13 mouse cellular contexts compared by ENCODE assay signal in genomic region chr11:20650006-20650639, GRCm38 (mm10).
A peak's percentile ranks its signal among the peaks of the same experiment; 100 is the strongest.
DNase-seq lines count a peak whose midpoint lies in the region; ATAC-seq and TF ChIP-seq lines count a peak whose summit lies in the region.
"Had no signal": no experiment of that assay in that cellular context is flagged by ENCODE, and none has a peak within 500 bp of the region (broad histone marks: within the 10 kb centered on the region; RNA-seq: fewer than 3 reads in every experiment).

No protein-coding gene starts in this region.

- H3K27ac ChIP-seq in forebrain, postnatal 0 days (ENCODE audit: low read depth, low read length) = no peak overlapping the region
- peak overlapping the region; percentile 75 for H3K27ac ChIP-seq in midbrain, embryonic 11.5 days (ENCODE audit: low read depth, low read length)
- H3K27ac ChIP-seq in thymus, adult 2 months (ENCODE audit: control insufficient read depth, insufficient read depth, low read length) = no peak overlapping the region
- H3K27ac ChIP-seq: heart, embryonic 10.5 days; liver, embryonic 15.5 days; macrophage had no signal

- TF ChIP-seq POLR2A in thymus, adult 2 months (IDR thresholded peaks at IDR 0.05; ENCODE audit: control insufficient read depth, extremely low read depth, insufficient read depth, low read length, poor library complexity) = no peak

- H3K4me1 ChIP-seq in E14TG2a.4 (replicated peaks; ENCODE audit: low read depth, low read length) = peaks cover 82% of the 10 kb centered on the region
- H3K4me1 ChIP-seq in forebrain, postnatal 0 days (ENCODE audit: insufficient read depth) = peaks cover 24% of the 10 kb centered on the region
- H3K4me1 ChIP-seq in midbrain, embryonic 11.5 days (ENCODE audit: control insufficient read depth, insufficient read depth, low read length) = peaks cover 71% of the 10 kb centered on the region
- peaks cover 5% of the 10 kb centered on the region for H3K4me1 ChIP-seq in thymus, adult 2 months (replicated peaks; ENCODE audit: control insufficient read depth, insufficient read depth, low read length)

- H3K9me3 ChIP-seq in E14TG2a.4 (ENCODE audit: low read length) = no peaks in the 10 kb centered on the region
- no peaks in the 10 kb centered on the region for H3K9me3 ChIP-seq in forebrain, postnatal 0 days (ENCODE audit: low read length)
- no peaks in the 10 kb centered on the region for H3K9me3 ChIP-seq in midbrain, embryonic 11.5 days (ENCODE audit: control insufficient read depth, low read length)
- H3K9me3 ChIP-seq: heart, embryonic 10.5 days; liver, embryonic 15.5 days had no signal

- no peak for TF ChIP-seq CTCF in E14TG2a.4 (conservative IDR thresholded peaks at IDR 0.05; ENCODE audit: low read length)
- TF ChIP-seq CTCF in forebrain, postnatal 0 days (IDR thresholded peaks at IDR 0.05; ENCODE audit: low read depth) = peak; percentile 27; the same call in 1 of the 2 replicates
- TF ChIP-seq CTCF in thymus, adult 2 months (IDR thresholded peaks at IDR 0.05; ENCODE audit: borderline replicate concordance, control insufficient read depth, extremely low read depth, insufficient read depth, low read length, poor library complexity) = no peak

- peak overlapping the region; percentile 50 for H3K4me3 ChIP-seq in E14TG2a.4 (replicated peaks; ENCODE audit: low read length)
- no peak overlapping the region for H3K4me3 ChIP-seq in forebrain, postnatal 0 days (ENCODE audit: low read depth, low read length)
- no peak overlapping the region for H3K4me3 ChIP-seq in midbrain, embryonic 11.5 days (ENCODE audit: low read depth, low read length)
- H3K4me3 ChIP-seq in thymus, adult 2 months (ENCODE audit: control insufficient read depth, insufficient read depth, low read length) = no peak overlapping the region
- H3K4me3 ChIP-seq: heart, embryonic 10.5 days; liver, embryonic 15.5 days had no signal

- WGBS in forebrain, postnatal 0 days = 16% methylated on average over 17 of the region's 17 CpGs
- WGBS in midbrain, embryonic 11.5 days = 17% methylated on average over 17 of the region's 17 CpGs
- WGBS in thymus, adult 2 months = 98% methylated on average over 17 of the region's 17 CpGs

- no peak overlapping the region for H3K9ac ChIP-seq in forebrain, postnatal 0 days
- H3K9ac ChIP-seq in midbrain, embryonic 11.5 days (ENCODE audit: low read length) = 0 out of 2 replicates have a peak overlapping the region, but pooled peaks have one; percentile 24
- H3K9ac ChIP-seq: liver, embryonic 15.5 days had no signal

- no peaks in the 10 kb centered on the region for H3K27me3 ChIP-seq in E14TG2a.4 (ENCODE audit: insufficient read depth, low read length)
- H3K27me3 ChIP-seq in forebrain, postnatal 0 days (ENCODE audit: insufficient read depth, low read length) = no peaks in the 10 kb centered on the region
- H3K27me3 ChIP-seq in midbrain, embryonic 11.5 days (ENCODE audit: control insufficient read depth, insufficient read depth, low read length) = no peaks in the 10 kb centered on the region
- no peaks in the 10 kb centered on the region for H3K27me3 ChIP-seq in thymus, adult 2 months (ENCODE audit: control insufficient read depth, insufficient read depth, low read length)
- H3K27me3 ChIP-seq: liver, embryonic 15.5 days had no signal

- peaks cover 57% of the 10 kb centered on the region for H3K36me3 ChIP-seq in E14TG2a.4 (ENCODE audit: insufficient read depth, low read length)
- H3K36me3 ChIP-seq in forebrain, postnatal 0 days (ENCODE audit: insufficient read depth) = no peaks in the 10 kb centered on the region; the same call in 1 of the 2 replicates
- peaks cover 3% of the 10 kb centered on the region; the same call in 1 of the 2 replicates for H3K36me3 ChIP-seq in midbrain, embryonic 11.5 days (ENCODE audit: control insufficient read depth, insufficient read depth, low read length)
- H3K36me3 ChIP-seq in thymus, adult 2 months (ENCODE audit: control insufficient read depth, insufficient read depth, low read length) = no peaks in the 10 kb centered on the region; the same call in 1 of the 2 replicates

- peak; percentile 50 for DNase-seq in brain, adult 2 months (ENCODE audit: low read depth, low spot score)
- no peak for DNase-seq in forebrain, postnatal 0 days
- peak; percentile 96 for DNase-seq in midbrain, embryonic 11.5 days (ENCODE audit: low spot score, missing footprints)
- no peak for DNase-seq in frontal cortex, postnatal 10 days (ENCODE audit: low spot score in 2 of 2)
- no peak for DNase-seq in adrenal gland, postnatal 14 days
- no peak for DNase-seq in thymus, adult 2 months
- DNase-seq: kidney, adult 11 months; thymus, postnatal 36 days had no signal

- peak overlapping the region; percentile 17; the same call in 1 of the 2 replicates for H3K4me2 ChIP-seq in forebrain, postnatal 0 days (ENCODE audit: low read depth)
- peak overlapping the region; percentile 23; the same call in 1 of the 2 replicates for H3K4me2 ChIP-seq in midbrain, embryonic 11.5 days
- H3K4me2 ChIP-seq: liver, embryonic 15.5 days had no signal

- ATAC-seq in forebrain, postnatal 0 days = peak; percentile 65
- peak; percentile 89 for ATAC-seq in midbrain, embryonic 11.5 days (ENCODE audit: low FRiP score)
- ATAC-seq: CD4-positive, CD25-positive, alpha-beta regulatory T cell, adult 4 months had no signal

Comparison
In these comparisons a context has a peak if more than half of its experiments do, and no peak if none do; other contexts are left out.
1. DNase-seq: peak in brain, adult 2 months (single experiment) and midbrain, embryonic 11.5 days (single experiment); none in forebrain, postnatal 0 days (single experiment), frontal cortex, postnatal 10 days (0 of 2), adrenal gland, postnatal 14 days (single experiment) and thymus, adult 2 months (single experiment).